Mouse (Mus musculus): ENCODE data around the gene Syngr3.
"Not testable (repeated sequence)": the region's sequence is repeated elsewhere in the genome, so short reads cannot be mapped to it uniquely, and the experiment has no call there.

Syngr3 gene

DNA sequence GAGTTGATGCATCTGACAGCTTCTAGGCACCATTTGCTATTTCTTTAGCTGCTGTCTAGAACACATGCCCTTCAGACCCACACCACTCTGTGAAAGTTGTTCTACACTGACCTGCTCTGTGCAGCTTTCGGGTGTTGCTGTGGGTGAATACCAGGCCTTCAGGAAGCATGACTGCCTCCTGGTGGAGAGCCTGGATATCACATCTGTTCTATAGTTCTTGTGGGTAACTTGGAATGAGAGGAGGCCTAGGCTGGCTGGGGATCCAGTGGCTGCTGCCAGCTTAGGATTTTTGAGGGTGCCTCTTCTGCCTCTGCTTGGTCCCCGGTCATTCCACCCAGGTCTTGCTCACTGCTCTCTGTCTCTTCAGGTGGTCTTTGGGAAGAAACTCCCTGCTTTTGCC lies 13.6 kb downstream of the Syngr3 start:
- peak; percentile 45 for DNase-seq (ENCODE audit: low spot score)

DNA sequence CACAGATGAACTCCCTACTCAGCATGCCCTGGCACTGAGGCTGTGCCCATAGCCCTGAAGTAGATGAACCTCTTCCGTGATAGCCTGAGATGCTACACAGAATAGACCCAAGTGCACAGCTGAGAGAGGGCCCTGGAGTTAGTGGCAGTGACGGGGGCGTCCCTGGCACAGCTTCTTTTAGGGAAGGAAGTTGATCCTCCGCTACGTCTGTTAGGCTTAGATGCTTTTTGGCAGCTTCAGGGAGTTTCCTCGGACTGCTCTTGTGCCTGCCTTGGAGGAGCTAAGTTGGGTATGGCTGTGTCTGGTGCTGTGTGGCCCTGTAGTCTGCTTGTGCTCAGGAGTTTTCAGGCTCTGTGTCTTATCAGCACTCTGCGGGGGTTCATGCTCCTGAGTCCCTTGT lies 15.5 kb downstream of the Syngr3 start:
- no peak for DNase-seq (ENCODE audit: low spot score)

DNA sequence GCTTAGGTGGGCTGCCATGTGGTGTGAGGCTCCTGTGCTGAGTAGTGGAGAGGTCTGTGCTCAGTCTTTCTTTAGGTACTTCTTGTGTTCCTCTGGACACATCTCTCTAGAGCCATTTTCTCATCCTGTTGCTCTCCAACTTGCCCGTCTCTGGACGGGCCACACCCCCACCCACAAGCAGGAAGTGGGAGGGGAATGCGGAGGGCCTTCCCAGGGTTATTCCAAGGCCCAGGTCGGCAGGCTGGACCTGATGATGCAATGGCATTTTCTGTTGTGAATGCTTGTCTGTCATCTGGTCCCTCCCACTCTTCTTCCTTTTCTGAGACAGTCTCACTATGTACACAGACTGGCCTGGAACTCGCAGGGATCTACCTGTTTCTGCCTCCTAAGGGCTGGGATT lies 17.6 kb downstream of the Syngr3 start:
- no peak for DNase-seq (ENCODE audit: low spot score)

DNA sequence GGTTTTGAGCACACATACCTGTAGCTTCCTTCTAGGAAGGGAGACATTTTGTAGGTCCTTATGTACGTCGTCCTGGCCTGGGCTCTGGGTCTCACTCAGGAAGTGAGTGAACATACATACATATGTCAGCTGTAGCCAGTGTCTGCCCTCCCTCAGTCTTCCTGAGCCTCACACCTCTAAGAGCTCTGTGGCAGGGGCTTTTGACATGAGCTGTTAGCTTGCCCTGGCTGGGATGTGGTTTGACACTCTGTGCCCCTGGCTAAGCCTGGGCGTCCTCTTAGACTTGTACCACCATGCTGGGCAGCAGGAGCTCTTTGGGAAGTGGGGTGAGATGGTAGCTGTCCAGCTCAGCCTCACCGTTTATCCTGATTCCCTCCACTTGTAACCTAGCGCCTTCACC lies 18.4 kb downstream of the Syngr3 start:
- DNase-seq (ENCODE audit: low spot score), result no peak

DNA sequence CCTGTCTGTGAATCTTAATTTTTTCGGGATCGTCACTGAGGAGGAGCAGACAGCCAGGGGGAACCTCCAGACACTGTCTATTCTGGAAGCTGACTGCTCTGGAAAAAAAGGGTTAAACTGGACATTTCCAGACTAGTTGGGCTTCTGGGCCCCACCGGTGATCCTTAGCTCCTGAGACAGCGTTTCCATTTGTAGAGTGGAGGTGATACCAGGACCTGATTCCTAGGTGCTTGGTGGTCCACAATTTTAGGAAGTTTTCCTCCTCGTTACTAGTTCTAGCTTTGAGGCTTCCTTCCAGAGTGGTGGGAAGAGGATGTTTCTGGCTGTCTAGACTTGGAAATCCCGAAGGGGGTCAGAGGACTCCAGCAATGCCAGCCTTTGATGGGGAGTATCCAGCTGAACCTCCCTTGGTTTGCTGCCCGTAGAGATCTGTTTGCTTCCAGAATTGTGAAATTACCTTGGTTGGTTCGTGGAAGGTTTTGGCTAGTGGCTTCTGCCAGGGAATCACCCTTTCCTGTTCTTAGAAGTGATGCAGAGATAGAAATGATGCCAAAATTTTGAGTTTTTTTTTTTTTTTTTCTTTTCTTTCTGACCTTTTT lies 19.4 kb downstream of the Syngr3 start:
- no peak for DNase-seq (ENCODE audit: low spot score)

DNA sequence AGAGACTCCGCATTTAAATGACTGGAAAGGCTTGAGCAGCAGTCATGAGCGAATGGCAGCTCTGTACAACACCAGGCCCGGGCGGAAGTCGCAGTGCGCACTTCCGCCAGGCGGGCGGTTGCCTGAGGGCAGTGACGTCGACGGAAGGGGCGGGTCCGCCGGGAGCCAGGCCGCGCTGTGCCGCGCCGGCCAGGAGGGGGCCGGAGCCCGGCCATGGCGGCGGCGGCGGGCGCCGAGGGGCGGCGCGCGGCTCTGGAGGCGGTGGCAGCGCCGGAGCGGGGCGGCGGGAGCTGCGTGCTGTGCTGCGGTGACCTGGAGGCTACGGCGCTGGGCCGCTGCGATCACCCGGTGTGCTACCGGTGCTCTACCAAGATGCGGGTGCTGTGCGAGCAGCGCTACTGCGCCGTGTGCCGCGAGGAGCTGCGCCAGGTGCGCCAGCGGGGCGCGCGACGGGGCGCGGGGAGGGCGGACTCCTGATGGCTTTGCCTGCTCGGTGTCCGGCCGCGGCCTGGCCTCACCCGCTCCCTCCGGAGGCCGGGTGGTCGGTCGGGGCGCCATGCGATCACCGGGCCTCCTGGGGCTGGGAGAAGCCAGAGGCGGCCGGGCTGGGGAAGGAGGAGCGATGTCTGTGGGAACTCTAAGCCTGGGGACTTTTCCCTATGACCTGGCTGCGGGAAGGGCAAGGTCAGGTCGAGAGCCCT lies 20.1 kb downstream of the Syngr3 start, which contains the start of gene Zfp598:
Gene Zfp598 (plus strand): TSS at position 143 of the 701 bp plus-strand sequence.
- DNase-seq (ENCODE audit: low spot score), result peak; percentile 93

- DNase-seq (ENCODE audit: low spot score), result not testable (repeated sequence)
These were observed 20.6 kb downstream of the Syngr3 start for GRCm38 (mm10) chr17:24669214-24669544.

GRCm38 (mm10) chr17:24667416-24667815 lies 22.3 kb downstream of the Syngr3 start:
- DNase-seq (ENCODE audit: low spot score), result no peak

- DNase-seq (ENCODE audit: low spot score), result not testable (repeated sequence)
These were observed 22.7 kb downstream of the Syngr3 start for GRCm38 (mm10) chr17:24667011-24667410.

DNA sequence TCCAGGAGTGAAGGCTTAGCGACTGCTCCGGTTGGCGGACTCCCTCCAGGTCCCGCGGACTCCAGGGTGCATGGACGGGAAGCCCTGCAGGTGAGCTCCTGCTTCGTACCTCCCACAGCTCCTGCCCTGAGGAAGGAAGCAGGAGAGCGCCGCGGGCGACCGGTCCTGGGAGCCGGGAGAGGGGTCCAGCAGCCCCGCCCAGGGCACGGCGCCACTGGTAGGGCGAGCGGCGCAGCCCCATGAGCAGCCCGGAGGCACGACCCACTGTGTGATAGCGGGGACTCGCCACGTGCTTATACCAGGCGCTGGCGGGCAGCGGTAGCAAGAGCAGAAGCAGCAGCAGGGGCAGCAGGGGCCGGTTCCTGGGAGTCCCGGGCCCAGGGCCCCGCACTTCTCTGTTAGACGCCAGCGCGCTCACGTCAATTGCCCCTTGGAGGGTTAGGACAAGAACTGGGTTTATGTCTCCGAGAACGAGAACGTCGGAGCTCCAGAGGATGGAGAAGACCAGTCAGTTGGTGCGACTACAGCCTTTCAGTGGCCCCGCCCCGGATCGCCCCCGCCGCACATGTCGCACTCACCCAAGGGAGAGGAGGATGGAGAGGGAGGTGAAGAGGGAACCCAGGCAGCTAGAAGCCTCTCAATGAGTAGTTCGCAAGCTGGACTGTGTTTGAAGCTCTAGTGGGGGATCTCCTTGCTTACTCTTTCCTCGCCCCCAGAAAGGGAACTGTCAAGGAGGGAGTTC lies 31.6 kb downstream of the Syngr3 start, which contains the start of gene Npw:
Gene Npw (minus strand): TSS at position 441 of the 742 bp plus-strand sequence.
- DNase-seq (ENCODE audit: low spot score), result no peak

DNA sequence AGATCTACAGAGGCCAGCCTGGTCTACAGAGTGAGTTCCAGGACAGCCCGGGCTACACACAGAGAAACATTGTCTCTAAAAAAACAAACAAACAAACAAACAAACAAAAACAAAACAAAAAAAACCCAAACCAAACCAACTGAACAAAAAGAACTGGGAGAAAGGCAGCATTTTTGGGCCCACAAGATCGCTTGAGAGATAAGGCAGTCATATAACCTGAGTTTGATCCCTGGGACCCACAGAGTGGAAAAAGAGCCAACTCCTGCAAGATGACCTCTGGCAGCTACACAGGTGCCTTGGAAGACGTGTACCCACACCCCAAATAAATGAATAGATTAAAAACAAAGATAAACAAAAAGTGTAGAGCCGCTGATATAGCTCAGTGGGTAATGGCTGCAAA lies 34.8 kb downstream of the Syngr3 start:
- DNase-seq (ENCODE audit: low spot score), result no peak

DNA sequence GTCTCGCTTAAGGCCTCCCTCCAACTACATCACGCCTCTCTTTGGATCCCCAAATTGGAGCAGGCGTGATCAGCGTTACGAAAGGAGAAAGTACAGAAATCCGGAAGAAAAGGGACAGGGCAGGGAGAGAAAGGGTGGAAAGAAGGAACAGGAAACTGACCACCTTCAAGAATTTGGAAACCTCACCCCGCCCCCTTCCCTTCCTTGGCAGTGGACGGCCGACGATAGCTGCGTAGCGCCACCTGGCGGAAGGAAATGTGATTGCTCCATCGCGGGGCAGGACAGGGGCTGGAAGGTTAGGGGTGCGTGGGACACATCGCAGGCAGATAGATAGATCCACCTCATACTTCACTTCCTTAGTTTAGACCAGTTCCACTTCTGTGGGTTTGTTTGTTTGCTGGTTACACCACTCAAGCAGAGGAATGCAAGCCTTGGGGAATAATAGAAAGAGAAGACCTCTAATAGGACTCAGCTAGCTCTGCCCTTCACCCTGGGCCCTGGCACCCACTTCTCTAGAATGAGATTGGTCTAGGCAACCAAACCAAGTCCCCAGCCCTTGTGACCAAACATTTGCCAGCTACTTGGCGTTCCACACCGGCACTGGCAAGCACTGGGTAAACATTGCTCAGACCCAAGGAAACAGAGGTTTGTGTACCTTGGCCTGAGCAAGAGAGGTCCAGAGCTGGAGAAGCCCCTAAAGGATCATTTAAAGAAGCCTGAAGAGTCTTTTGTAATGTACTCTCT lies 35.6 kb downstream of the Syngr3 start:
- DNase-seq (ENCODE audit: low spot score), result peak; percentile 71

GRCm38 (mm10) chr17:24651835-24652234 lies 37.9 kb downstream of the Syngr3 start:
- no peak for DNase-seq (ENCODE audit: low spot score)

- no peak for DNase-seq (ENCODE audit: low spot score)
These were observed 39.0 kb downstream of the Syngr3 start for GRCm38 (mm10) chr17:24650766-24651165.

DNA sequence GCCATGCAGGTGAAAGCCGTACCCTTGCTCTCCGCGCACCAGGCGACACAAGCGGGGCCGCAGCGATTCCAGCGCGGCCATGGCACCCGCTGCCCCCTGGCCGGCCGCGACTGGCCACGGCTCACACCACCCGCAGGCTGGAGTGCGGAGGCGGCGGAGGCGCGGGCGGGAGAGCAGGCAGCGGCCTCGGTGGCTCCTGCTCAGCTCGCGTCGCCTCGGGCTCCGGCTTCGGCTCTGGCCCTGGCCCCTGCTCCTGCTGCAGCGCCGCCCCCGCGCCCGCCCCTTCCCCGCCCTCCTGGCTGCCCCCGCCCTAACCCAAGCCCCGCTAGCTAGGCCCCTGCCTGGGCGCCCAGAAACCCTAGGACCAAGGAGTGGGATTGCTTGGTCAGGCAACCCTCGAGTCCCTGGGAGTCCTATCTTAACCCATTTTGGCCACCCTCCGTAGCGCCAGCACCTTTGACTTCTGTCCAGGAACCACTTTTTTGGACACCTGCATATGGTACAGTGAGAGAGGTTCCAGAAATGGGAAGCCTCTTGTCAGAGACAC lies 39.6 kb downstream of the Syngr3 start, which contains the start of gene Slc9a3r2:
Gene Slc9a3r2 (minus strand): TSS at position 258 of the 547 bp plus-strand sequence.
- DNase-seq (ENCODE audit: low spot score), result no peak

GRCm38 (mm10) chr17:24649581-24650069 lies 40.1 kb downstream of the Syngr3 start:
- no peak for DNase-seq (ENCODE audit: low spot score)

DNA sequence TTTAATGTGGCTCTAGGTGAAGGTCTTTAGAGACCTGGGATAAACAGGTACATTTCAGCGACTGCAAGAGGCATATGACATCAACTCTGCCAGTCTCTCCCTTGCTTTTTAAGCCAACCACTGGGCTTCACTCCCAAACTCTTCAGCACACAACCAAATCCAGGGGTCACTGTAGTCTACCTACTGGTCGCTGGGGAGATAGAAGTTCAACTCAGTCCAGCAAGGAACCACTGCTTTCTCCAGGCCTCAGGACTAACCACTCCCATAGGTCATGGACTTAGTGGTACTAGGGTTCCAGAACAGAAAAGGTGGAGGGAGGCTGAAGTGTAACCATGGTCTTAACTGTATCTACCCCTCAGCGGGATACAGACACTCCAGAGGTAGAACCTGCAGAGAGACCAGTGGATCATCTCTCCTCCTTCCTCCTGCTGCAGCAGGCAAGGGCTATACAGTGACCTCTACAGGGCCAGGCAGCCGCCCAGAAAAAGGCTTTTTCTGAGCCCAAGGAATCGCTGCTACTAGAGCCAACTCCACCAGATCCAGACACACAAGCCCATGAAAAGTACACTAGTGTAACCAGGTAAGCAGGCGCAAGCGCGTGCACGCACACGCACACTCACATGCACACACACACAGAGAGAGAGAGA lies 40.9 kb downstream of the Syngr3 start:
- DNase-seq (ENCODE audit: low spot score), result no peak

- DNase-seq (ENCODE audit: low spot score), result no peak
These were observed 42.3 kb downstream of the Syngr3 start for GRCm38 (mm10) chr17:24647493-24647892.

DNA sequence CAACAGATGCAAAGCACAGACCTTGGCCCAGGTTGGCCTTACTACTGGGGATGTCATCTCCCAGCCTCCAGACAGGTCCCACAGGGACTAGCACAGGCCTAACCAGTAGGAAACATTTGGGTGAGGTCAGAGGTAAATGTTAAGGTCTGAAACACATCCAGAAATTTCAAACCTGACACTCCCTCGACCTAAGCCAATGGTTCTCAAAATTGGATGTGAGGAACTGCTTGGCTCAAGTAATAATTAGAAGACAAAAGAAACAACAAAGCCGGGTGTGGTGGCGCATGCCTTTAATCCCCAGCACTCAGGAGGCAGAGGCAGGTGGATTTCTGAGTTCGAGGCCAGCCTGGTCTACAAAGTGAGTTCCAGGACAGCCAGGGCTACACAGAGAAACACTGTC lies 43.4 kb downstream of the Syngr3 start:
- DNase-seq (ENCODE audit: low spot score), result no peak

GRCm38 (mm10) chr17:24645916-24646315 lies 43.8 kb downstream of the Syngr3 start:
- no peak for DNase-seq (ENCODE audit: low spot score)

All from testis, postnatal 14 days (tissue).